Mouse (Mus musculus) kidney, postnatal 36 days (tissue): ENCODE results near the gene Speer4f2.
"Not testable (repeated sequence)": the region's sequence is repeated elsewhere in the genome, so short reads cannot be mapped to it uniquely, and the experiment has no call there.

ENCODE experiments used
- DNase-seq, 2 experiments: peaks; one replicate each; pipeline ENCODE4 v3.0.0; 2021 to 2022; ENCODE audit warnings: mixed read lengths in 2 of 2

The Speer4f2 gene

GRCm38 (mm10) chr5:17372880-17373279 lies at the start of gene Speer4f2:
Speer4f2 (plus strand) TSS chr5:17373180.
- not testable (repeated sequence) for DNase-seq

GRCm38 (mm10) chr5:17328946-17329566 lies 43.9 kb upstream of the Speer4f2 start:
- no peak for DNase-seq

- DNase-seq: no peak
These were observed 38.1 kb upstream of the Speer4f2 start for GRCm38 (mm10) chr5:17334836-17335235.

GRCm38 (mm10) chr5:17345741-17346140 lies 27.2 kb upstream of the Speer4f2 start:
- DNase-seq: peak; percentile 2 to 42

- DNase-seq: no peak
These were observed 13.5 kb upstream of the Speer4f2 start for GRCm38 (mm10) chr5:17359394-17359999.

- peak; percentile 21 to 23 for DNase-seq
These were observed 16.9 kb downstream of the Speer4f2 start for GRCm38 (mm10) chr5:17389926-17390325.

GRCm38 (mm10) chr5:17391207-17391606 lies 18.2 kb downstream of the Speer4f2 start:
- DNase-seq: no peak

- no peak for DNase-seq
These were observed 27.6 kb downstream of the Speer4f2 start for GRCm38 (mm10) chr5:17400571-17400970.

GRCm38 (mm10) chr5:17401206-17402077 lies 28.5 kb downstream of the Speer4f2 start:
- peak in 1 of 2 experiments; percentile 10 for DNase-seq

- no peak for DNase-seq
These were observed 29.5 kb downstream of the Speer4f2 start for GRCm38 (mm10) chr5:17402330-17403125.

- peak; percentile 22 to 29 for DNase-seq
These were observed 30.6 kb downstream of the Speer4f2 start for GRCm38 (mm10) chr5:17403584-17403983.

GRCm38 (mm10) chr5:17408924-17409660 lies 36.1 kb downstream of the Speer4f2 start:
- no peak for DNase-seq

GRCm38 (mm10) chr5:17417201-17417600 lies 44.2 kb downstream of the Speer4f2 start:
- no peak for DNase-seq

GRCm38 (mm10) chr5:17419215-17419820 lies 46.3 kb downstream of the Speer4f2 start:
- DNase-seq: peak; percentile 68 to 75

GRCm38 (mm10) chr5:17419921-17420320 lies 46.9 kb downstream of the Speer4f2 start:
- peak in 1 of 2 experiments; percentile 48 for DNase-seq

GRCm38 (mm10) chr5:17422225-17422624 lies 49.2 kb downstream of the Speer4f2 start:
- DNase-seq: no peak

- peak; percentile 32 to 59 for DNase-seq
These were observed 54.0 kb downstream of the Speer4f2 start for GRCm38 (mm10) chr5:17426930-17427329.
